Mouse (Mus musculus) ovary, postnatal 10 days (tissue): Measurements from ENCODE around the gene Map3k5.

ENCODE experiments used
- DNase-seq: peaks from one replicate; pipeline ENCODE4 v3.0.0; 2022; ENCODE audit warnings: low spot score

The Map3k5 gene

GRCm38 (mm10) chr10:20009310-20009709, 75.0 kb downstream of the Map3k5 start:
- DNase-seq: no peak

GRCm38 (mm10) chr10:20010018-20010417, 75.7 kb downstream of the Map3k5 start:
- no peak for DNase-seq

GRCm38 (mm10) chr10:20018406-20018805, 84.1 kb downstream of the Map3k5 start:
- no peak for DNase-seq

- no peak for DNase-seq
Measured at GRCm38 (mm10) chr10:20018806-20019205, 84.5 kb downstream of the Map3k5 start.

- no peak for DNase-seq
Measured at GRCm38 (mm10) chr10:20021256-20021655, 87.0 kb downstream of the Map3k5 start.

- DNase-seq: no peak
Measured at GRCm38 (mm10) chr10:20021670-20022468, 87.6 kb downstream of the Map3k5 start.

GRCm38 (mm10) chr10:20022608-20023340, 88.5 kb downstream of the Map3k5 start:
- no peak for DNase-seq

GRCm38 (mm10) chr10:20023524-20023923, 89.3 kb downstream of the Map3k5 start:
- no peak for DNase-seq

GRCm38 (mm10) chr10:20024891-20025290, 90.6 kb downstream of the Map3k5 start:
- no peak for DNase-seq

GRCm38 (mm10) chr10:20025781-20026520, 91.7 kb downstream of the Map3k5 start:
- no peak for DNase-seq

GRCm38 (mm10) chr10:20030703-20031102, 96.4 kb downstream of the Map3k5 start:
- DNase-seq: no peak

GRCm38 (mm10) chr10:20031936-20032335, 97.7 kb downstream of the Map3k5 start:
- DNase-seq: no peak

- DNase-seq: no peak
Measured at GRCm38 (mm10) chr10:20036375-20036774, 102.1 kb downstream of the Map3k5 start.

- DNase-seq: no peak
Measured at GRCm38 (mm10) chr10:20036846-20037245, 102.6 kb downstream of the Map3k5 start.

GRCm38 (mm10) chr10:20039531-20039930, 105.3 kb downstream of the Map3k5 start:
- DNase-seq: no peak

- no peak for DNase-seq
Measured at GRCm38 (mm10) chr10:20040116-20040515, 105.8 kb downstream of the Map3k5 start.

- DNase-seq: no peak
Measured at GRCm38 (mm10) chr10:20040677-20041076, 106.4 kb downstream of the Map3k5 start.

- DNase-seq: no peak
Measured at GRCm38 (mm10) chr10:20042081-20042480, 107.8 kb downstream of the Map3k5 start.

GRCm38 (mm10) chr10:20044051-20044450, 109.8 kb downstream of the Map3k5 start:
- no peak for DNase-seq

- DNase-seq: no peak
Measured at GRCm38 (mm10) chr10:20045733-20046495, 111.6 kb downstream of the Map3k5 start.

- DNase-seq: no peak
Measured at GRCm38 (mm10) chr10:20056859-20057644, 122.8 kb downstream of the Map3k5 start.
